Mouse (Mus musculus): Measurements from ENCODE around the gene Scn4a.

DNA sequence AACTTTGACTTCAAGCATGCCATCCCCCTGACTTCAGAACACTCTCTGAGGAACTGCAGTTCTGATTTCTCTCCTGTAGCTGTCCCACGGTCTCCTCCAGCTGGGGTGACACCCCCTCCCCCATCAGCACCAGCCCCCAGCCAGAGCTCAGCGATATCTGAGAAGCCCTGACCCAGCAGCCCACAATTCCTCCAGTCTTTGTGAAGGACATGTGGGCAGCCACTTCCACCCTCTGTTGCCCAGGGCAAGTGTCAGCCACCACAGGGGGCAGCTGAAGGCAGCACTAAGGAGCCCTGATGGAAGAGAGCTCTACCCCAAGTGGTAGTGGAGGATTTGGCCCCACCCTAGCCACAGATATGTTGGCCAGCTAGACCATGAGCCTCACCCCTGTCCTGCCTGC, 19.0 kb downstream of the Scn4a start:
- TF ChIP-seq CTCF (IDR thresholded peaks at IDR 0.05; ENCODE audit: extremely low read depth, insufficient read depth, low read length), result no peak
- no peak for TF ChIP-seq POLR2A (IDR thresholded peaks at IDR 0.05; ENCODE audit: extremely low read depth, insufficient read depth, low read length)

All from cortical plate, adult 2 months (tissue).